Mouse (Mus musculus) neutrophil, adult 5-6 weeks (primary cell): ENCODE results near the gene Gm12184. TPM values are rescaled to one million over a fixed set of nuclear protein-coding genes. Genes with fewer than 3 reads are reported as not detected.
A peak's percentile ranks its signal among the peaks of the same experiment; 100 is the strongest.

Source experiments
- ATAC-seq: fragments of 151-379, 151-347 bp; 2 replicates; pipeline ENCODE4 v1.8.0; 2017; ENCODE audit warnings: mild to moderate bottlenecking, moderate TSS enrichment; ENCODE audit not compliant: insufficient number of reproducible peaks, poor library complexity, low FRiP score, severe bottlenecking; ENCODE audit errors: extremely low read depth
- total RNA-seq: library from RNA; stranded (forward); fragments of 200-1000 nt; gene quantifications from 2 replicates; pipeline ENCODE4 v1.2.3, GENCODE M21; 2017

The Gm12184 gene
- total RNA-seq, 1 experiment from 2014 or later, result 8.0 TPM

GRCm38 (mm10) chr11:48789973-48790823 lies 36.3 kb downstream of the Gm12184 start:
- ATAC-seq, result peak; percentile 69

DNA sequence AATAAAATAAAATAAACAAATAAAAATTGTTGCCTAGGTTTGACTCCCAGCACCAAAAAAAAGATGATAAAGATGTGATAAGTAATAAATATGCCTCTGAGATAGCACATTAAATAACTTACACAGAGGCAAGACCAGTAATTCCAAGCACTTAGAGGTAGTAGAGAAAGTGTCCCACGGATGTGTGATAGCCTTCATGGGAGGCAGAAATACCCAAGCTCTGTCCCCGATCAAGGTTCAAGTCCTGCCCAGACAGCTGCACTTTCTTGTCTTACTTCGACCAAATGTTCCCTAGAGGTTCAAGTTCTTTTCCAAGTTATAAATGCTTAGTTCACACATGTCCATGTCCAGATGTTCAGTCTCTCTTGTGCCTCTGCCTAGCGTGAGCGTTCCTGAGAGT lies 37.2 kb downstream of the Gm12184 start:
- no peak for ATAC-seq

- peak; percentile 54 for ATAC-seq
Observed at GRCm38 (mm10) chr11:48788311-48789089, 38.0 kb downstream of the Gm12184 start.

- peak; percentile 95 for ATAC-seq
Observed at GRCm38 (mm10) chr11:48787455-48788211, 38.8 kb downstream of the Gm12184 start.

DNA sequence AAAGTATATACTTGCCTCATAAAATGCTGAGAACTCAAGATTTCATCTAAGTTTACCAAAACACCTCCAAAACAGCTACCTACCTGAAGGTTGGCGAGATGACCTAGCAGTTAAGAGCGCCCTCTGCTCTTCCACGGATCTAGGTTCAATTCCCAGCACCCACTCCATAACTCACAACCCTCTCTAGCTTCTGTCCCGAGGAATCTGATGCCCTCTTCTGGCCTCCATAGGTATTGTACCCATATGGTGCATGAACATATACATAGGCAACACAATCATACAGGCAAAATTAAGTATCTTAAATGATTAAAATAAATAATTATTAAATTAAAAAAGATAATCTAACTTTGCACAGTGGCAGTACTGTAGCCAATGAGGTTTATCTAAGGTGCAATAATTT lies 44.2 kb downstream of the Gm12184 start:
- no peak for ATAC-seq

- peak; percentile 57; the same call in 1 of the 2 replicates for ATAC-seq
Observed at GRCm38 (mm10) chr11:48779450-48779849, 47.0 kb downstream of the Gm12184 start.

DNA sequence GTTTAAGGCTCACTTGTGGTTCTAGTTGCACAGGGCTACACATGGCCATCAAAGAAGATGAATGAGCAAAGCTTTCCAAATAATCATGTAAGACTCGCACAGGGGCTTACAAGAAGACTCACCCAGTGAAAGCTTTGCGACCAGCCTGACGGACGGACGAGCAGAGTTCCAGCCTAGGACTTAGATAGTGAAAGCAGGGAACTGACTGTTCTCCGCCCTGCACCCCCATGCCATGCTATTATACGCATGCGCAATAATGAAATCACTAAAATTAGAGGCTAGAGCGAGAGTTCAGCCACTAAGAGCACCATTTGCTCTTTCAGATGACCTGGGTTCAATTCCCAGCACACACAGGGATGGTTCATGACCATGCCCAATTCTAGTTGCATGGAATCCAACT lies 49.2 kb downstream of the Gm12184 start:
- no peak for ATAC-seq

DNA sequence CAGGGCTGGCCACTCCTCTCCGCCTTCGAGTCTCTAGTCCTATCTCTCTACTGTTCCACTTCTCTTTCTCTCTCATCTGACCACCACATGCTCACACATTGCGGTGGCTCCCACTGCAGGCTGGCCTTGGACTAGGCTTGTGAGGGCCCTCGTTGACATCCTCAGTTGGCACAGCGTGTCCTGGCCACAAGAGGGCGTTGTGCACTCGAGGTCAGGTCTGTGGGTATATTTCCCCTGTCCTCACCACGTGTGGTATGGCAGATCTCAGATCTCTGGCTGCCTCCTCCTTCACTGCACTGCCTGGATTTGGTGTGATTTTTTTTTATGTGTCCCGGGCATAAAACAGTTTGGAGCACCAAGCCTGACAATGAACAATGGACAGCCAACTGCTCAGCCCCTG lies 49.8 kb downstream of the Gm12184 start:
- ATAC-seq, result peak; percentile 34; the same call in 1 of the 2 replicates

GRCm38 (mm10) chr11:48775483-48775882 lies 51.0 kb downstream of the Gm12184 start:
- ATAC-seq, result no peak

Other genes starting within 250 kb of the Gm12184 start
- gene Rack1, start 26.3 kb downstream of the Gm12184 start, total RNA-seq, result 756 and 779 TPM in 2 replicates
- gene Trim41, start 9.3 kb downstream of the Gm12184 start, total RNA-seq, result 90.7 and 108 TPM in 2 replicates
- 167 and 205 TPM in 2 replicates for gene Trim7, start 515 bp downstream of the Gm12184 start, total RNA-seq
- 78.9 and 82.9 TPM in 2 replicates for gene Irgm1, start 45.0 kb upstream of the Gm12184 start, total RNA-seq
- 3.7 and 4.3 TPM in 2 replicates for gene Gm5431, start 75.6 kb upstream of the Gm12184 start, total RNA-seq
- 80.9 and 92.3 TPM in 2 replicates for gene Psme2b, start 119.5 kb upstream of the Gm12184 start, total RNA-seq
- 0.74 and 0.81 TPM in 2 replicates for gene Olfr56, start 152.2 kb upstream of the Gm12184 start, total RNA-seq
- gene 9930111J21Rik1, start 152.7 kb upstream of the Gm12184 start, total RNA-seq, result 94.0 and 96.4 TPM in 2 replicates
- 1.5 and 2.3 TPM in 2 replicates for gene Gm12185, start 165.6 kb upstream of the Gm12184 start, total RNA-seq
- 8.7 and 11.8 TPM in 2 replicates for gene Tgtp1, start 167.5 kb upstream of the Gm12184 start, total RNA-seq
- 335 and 370 TPM in 2 replicates for gene 9930111J21Rik2, start 224.6 kb upstream of the Gm12184 start, total RNA-seq
- 76.6 and 92.3 TPM in 2 replicates for gene Tgtp2, start 237.6 kb upstream of the Gm12184 start, total RNA-seq
- gene Ifi47, start 249.9 kb upstream of the Gm12184 start, total RNA-seq, result 36.2 and 38.1 TPM in 2 replicates